Mouse (Mus musculus) heart, postnatal 14 days (tissue): ENCODE measurements around the gene Dhh. TPM values are rescaled to one million over a fixed set of nuclear protein-coding genes. Genes with fewer than 3 reads are reported as not detected.

Experiments
- DNase-seq, 2 experiments: peaks; one replicate each; pipeline ENCODE4 v3.0.0; 2021 to 2022
- intact Hi-C: fragments of 180-260 bp; cut with DNase I; formaldehyde crosslinking; loops from one replicate; pipeline ENCODE4 v1.15.1; 2025
- total RNA-seq, 2 experiments: library from RNA; stranded (reverse); gene quantifications; 2 replicates each; pipeline ENCODE4 v1.2.3; 2021

Dhh gene
- total RNA-seq, 2 experiments from 2014 or later = 2.0 to 2.7 TPM

GRCm38 (mm10) chr15:98859319-98860043, 38.9 kb downstream of the Dhh start:
- intact Hi-C loops = no loop called here
- DNase-seq = no peak

GRCm38 (mm10) chr15:98854214-98854613, 44.1 kb downstream of the Dhh start:
- intact Hi-C loops = no loop called here

GRCm38 (mm10) chr15:98853161-98853937, 45.0 kb downstream of the Dhh start:
- DNase-seq = no peak
- intact Hi-C loops = no loop called here

More at GRCm38 (mm10) chr15:98854214-98854613, 44.1 kb downstream of the Dhh start:
- DNase-seq = no peak

- DNase-seq = no peak
- intact Hi-C loops = no loop called here
These were observed 45.6 kb downstream of the Dhh start for GRCm38 (mm10) chr15:98852733-98853132.

- intact Hi-C loops = no loop called here
- DNase-seq = no peak
These were observed 46.3 kb downstream of the Dhh start for GRCm38 (mm10) chr15:98852071-98852470.

- intact Hi-C loops = no loop called here
- no peak for DNase-seq
These were observed 47.0 kb downstream of the Dhh start for GRCm38 (mm10) chr15:98851229-98851818.

- no peak for DNase-seq
These were observed 47.7 kb downstream of the Dhh start for GRCm38 (mm10) chr15:98850668-98851067.

GRCm38 (mm10) chr15:98849956-98850600, 48.3 kb downstream of the Dhh start:
- no peak for DNase-seq
- intact Hi-C loops = no loop called here

More at GRCm38 (mm10) chr15:98850668-98851067, 47.7 kb downstream of the Dhh start:
- intact Hi-C loops = no loop called here

- intact Hi-C loops = no loop called here
- no peak for DNase-seq
These were observed 49.2 kb downstream of the Dhh start for GRCm38 (mm10) chr15:98849165-98849564.

- DNase-seq = no peak
- intact Hi-C loops = no loop called here
These were observed 52.2 kb downstream of the Dhh start for GRCm38 (mm10) chr15:98846140-98846539.

- intact Hi-C loops = no loop called here
- no peak for DNase-seq
These were observed 53.2 kb downstream of the Dhh start for GRCm38 (mm10) chr15:98845149-98845548.

GRCm38 (mm10) chr15:98843595-98844223, 54.6 kb downstream of the Dhh start:
- DNase-seq = no peak
- intact Hi-C loops = no loop called here

Other genes starting within 250 kb of the Dhh start
- 10 to 100 TPM; 51.0 to 53.9 TPM for gene Ddx23, start 235.6 kb downstream of the Dhh start, total RNA-seq
- 1 to 10 TPM in 1 of 2 experiments, under 1 TPM in 1; 0.69 to 1.0 TPM for gene Rnd1, start 221.1 kb downstream of the Dhh start, total RNA-seq
- gene Ccdc65, start 190.3 kb downstream of the Dhh start, total RNA-seq = under 1 TPM; 0.29 to 0.72 TPM
- 1 to 10 TPM; 4.6 to 5.0 TPM for gene Fkbp11, start 170.3 kb downstream of the Dhh start, total RNA-seq
- gene Arf3, start 135.3 kb downstream of the Dhh start, total RNA-seq = 10 to 100 TPM; 26.4 to 26.6 TPM
- under 1 TPM; 0.45 to 0.61 TPM for gene Wnt10b, start 120.4 kb downstream of the Dhh start, total RNA-seq
- gene Wnt1, start 108.7 kb downstream of the Dhh start, total RNA-seq = not detected
- gene Ddn, start 89.0 kb downstream of the Dhh start, total RNA-seq = under 1 TPM; 0.20 to 0.31 TPM
- 10 to 100 TPM; 91.8 to 93.6 TPM for gene Prkag1, start 67.0 kb downstream of the Dhh start, total RNA-seq
- gene Kmt2d, start 27.3 kb downstream of the Dhh start, total RNA-seq = 10 to 100 TPM; 63.2 to 64.5 TPM
- 1 to 10 TPM; 1.6 to 2.0 TPM for gene Rhebl1, start 4.0 kb downstream of the Dhh start, total RNA-seq
- gene Lmbr1l, start 19.7 kb upstream of the Dhh start, total RNA-seq = 10 to 100 TPM; 13.6 to 13.7 TPM
- gene Tuba1b, start 36.0 kb upstream of the Dhh start, total RNA-seq = 100 to 1,000 TPM; 164 to 218 TPM
- not detected for gene Gm49450, start 55.0 kb upstream of the Dhh start, total RNA-seq
- 100 to 1,000 TPM; 116 to 154 TPM for gene Tuba1a, start 55.2 kb upstream of the Dhh start, total RNA-seq
- 10 to 100 TPM; 42.2 to 57.4 TPM for gene Tuba1c, start 131.4 kb upstream of the Dhh start, total RNA-seq
- gene Prph, start 156.6 kb upstream of the Dhh start, total RNA-seq = under 1 TPM; 0.44 to 0.86 TPM
- gene Troap, start 176.0 kb upstream of the Dhh start, total RNA-seq = 1 to 10 TPM; 2.1 to 2.2 TPM
- not detected for gene C1ql4, start 189.3 kb upstream of the Dhh start, total RNA-seq
- gene Dnajc22, start 194.6 kb upstream of the Dhh start, total RNA-seq = under 1 TPM; 0.27 to 0.45 TPM
- gene Spats2, start 227.4 kb upstream of the Dhh start, total RNA-seq = 10 to 100 TPM; 11.4 to 12.3 TPM